Mouse (Mus musculus) lung, adult 2 months (tissue): Measurements from ENCODE around the gene Gmppb.

ENCODE experiments used
- CTCF ChIP-seq: fragments of 200-500 bp; IDR thresholded peaks from 2 replicates; pipeline ENCODE4 v1.5.1; 2011; ENCODE audit warnings: mild to moderate bottlenecking, low read length, control low read depth; ENCODE audit not compliant: insufficient read depth
- POLR2A ChIP-seq: fragments of 200-500 bp; IDR thresholded peaks from 2 replicates; pipeline ENCODE4 v1.6.1; 2011; ENCODE audit warnings: low read depth, mild to moderate bottlenecking, control low read depth, low read length, borderline replicate concordance; ENCODE audit errors: extremely low read depth

GRCm38 (mm10) chr9:108023216-108023615 lies 25.8 kb upstream of the Gmppb start:
- TF ChIP-seq POLR2A (no peak), CTCF (no peak)
